Mouse (Mus musculus): ENCODE measurements at regions not wholly inside any gene's neighbourhood (a gene's known extent, or its start where the extent isn't known, plus 50 kb on each side); places are given as distances from the start of the nearest gene placed in this dataset.

DNA sequence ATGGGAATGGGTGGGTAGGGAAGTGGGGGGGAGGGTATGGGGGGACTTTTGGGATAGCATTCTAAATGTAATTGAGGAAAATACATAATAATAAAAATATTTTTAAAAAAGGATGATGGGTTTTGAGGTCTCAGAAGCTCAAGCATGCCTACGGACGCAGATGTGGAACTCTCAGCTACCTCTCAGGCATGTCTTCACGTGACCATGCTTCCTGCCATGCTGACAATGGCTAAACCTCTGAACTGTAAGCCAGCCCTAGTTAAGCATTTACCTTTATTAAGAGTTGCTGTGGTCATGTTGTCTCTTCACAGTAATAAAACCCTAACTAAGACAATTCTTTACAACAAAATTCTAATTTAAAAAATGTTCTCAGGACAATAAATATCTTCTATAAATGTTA lies 80.0 kb downstream of the Tex36 start:
- Histone ChIP-seq H3K4me1 (ENCODE audit: control insufficient read depth, insufficient read depth, low read length) (no peaks in the 10 kb centered on the region), H3K27ac (ENCODE audit: low read depth, low read length) (no peak overlapping the region), H3K4me2 (ENCODE audit: low read length) (no peak overlapping the region), H3K4me3 (ENCODE audit: low read depth, low read length) (no peak overlapping the region), H3K9me3 (replicated peaks; ENCODE audit: control insufficient read depth, low read length) (no peaks in the 10 kb centered on the region), H3K27me3 (replicated peaks; ENCODE audit: control insufficient read depth, insufficient read depth, low read length) (no peaks in the 10 kb centered on the region), H3K9ac (ENCODE audit: low read length) (no peak overlapping the region), H3K36me3 (ENCODE audit: control insufficient read depth, insufficient read depth, low read length) (no peaks in the 10 kb centered on the region)
- ATAC-seq: no peak
- DNase-seq (ENCODE audit: low spot score): no peak
- WGBS: 91% methylated on average over 3 of the region's 3 CpGs

- Histone ChIP-seq H3K9me3 (replicated peaks; ENCODE audit: control insufficient read depth, low read length) (no peaks in the 10 kb centered on the region), H3K4me1 (ENCODE audit: control insufficient read depth, insufficient read depth, low read length) (no peaks in the 10 kb centered on the region), H3K9ac (ENCODE audit: low read length) (no peak overlapping the region), H3K36me3 (ENCODE audit: control insufficient read depth, insufficient read depth, low read length) (no peaks in the 10 kb centered on the region), H3K4me2 (ENCODE audit: low read length) (no peak overlapping the region), H3K27ac (ENCODE audit: low read depth, low read length) (no peak overlapping the region), H3K4me3 (ENCODE audit: low read depth, low read length) (no peak overlapping the region), H3K27me3 (replicated peaks; ENCODE audit: control insufficient read depth, insufficient read depth, low read length) (no peaks in the 10 kb centered on the region)
- DNase-seq (ENCODE audit: low spot score) (no peak), ATAC-seq (no peak)
- 91% methylated on average over 3 of the region's 3 CpGs for WGBS
Measured at GRCm38 (mm10) chr7:133518926-133519325, 83.0 kb downstream of the Tex36 start.

DNA sequence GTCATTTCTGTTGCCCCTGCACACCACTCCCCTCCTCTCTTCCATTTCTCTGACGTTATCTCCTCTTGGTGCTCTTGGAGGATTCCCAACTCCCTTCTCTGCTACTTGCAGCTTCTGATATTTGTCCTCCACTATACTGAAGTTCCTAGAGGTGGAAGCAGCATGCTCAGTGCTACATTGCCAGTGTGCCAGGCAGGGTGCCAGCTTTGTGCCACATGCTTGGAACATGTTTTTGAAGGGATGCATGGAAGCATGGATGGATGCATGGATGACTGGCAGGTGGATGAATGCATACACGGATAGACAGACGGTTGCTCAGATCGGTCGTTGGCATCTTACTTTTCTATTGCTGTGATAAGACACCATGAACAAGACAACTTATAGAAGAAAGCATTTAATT lies 84.4 kb downstream of the Tex36 start:
- H3K4me3 ChIP-seq (ENCODE audit: low read depth, low read length): no peak overlapping the region
- ATAC-seq (no peak), DNase-seq (ENCODE audit: low spot score) (peak; percentile 32)
- WGBS: 78% methylated on average over 5 of the region's 5 CpGs
- no peak overlapping the region for H3K9ac ChIP-seq (ENCODE audit: low read length)
- no peaks in the 10 kb centered on the region for H3K4me1 ChIP-seq (ENCODE audit: control insufficient read depth, insufficient read depth, low read length)
- H3K4me2 ChIP-seq (ENCODE audit: low read length): no peak overlapping the region
- H3K9me3 ChIP-seq (replicated peaks; ENCODE audit: control insufficient read depth, low read length): no peaks in the 10 kb centered on the region
- no peak overlapping the region for H3K27ac ChIP-seq (ENCODE audit: low read depth, low read length)
- no peaks in the 10 kb centered on the region for H3K36me3 ChIP-seq (ENCODE audit: control insufficient read depth, insufficient read depth, low read length)
- no peaks in the 10 kb centered on the region for H3K27me3 ChIP-seq (replicated peaks; ENCODE audit: control insufficient read depth, insufficient read depth, low read length)

DNA sequence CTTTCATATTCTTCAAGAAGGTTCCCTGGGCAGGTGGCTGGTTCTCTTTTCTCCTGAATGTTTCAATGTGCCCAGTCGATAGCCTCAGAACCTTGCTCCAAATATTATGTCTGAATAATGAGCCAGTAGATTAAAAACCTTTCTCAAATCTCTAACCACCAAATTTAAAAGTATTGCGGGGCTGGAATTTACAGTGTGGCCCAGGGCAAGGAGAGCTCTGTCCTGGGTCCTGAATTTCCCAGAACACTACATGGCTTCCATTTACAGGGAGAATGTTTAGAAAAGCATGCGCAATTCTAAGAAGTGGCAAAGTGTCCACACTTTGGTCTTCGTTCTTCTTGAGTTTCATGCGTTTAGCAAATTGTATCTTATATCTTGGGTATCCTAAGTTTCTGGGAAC lies 91.0 kb downstream of the Tex36 start:
- Histone ChIP-seq H3K4me1 (ENCODE audit: control insufficient read depth, insufficient read depth, low read length) (peaks cover 8% of the 10 kb centered on the region; the same call in 1 of the 2 replicates), H3K4me3 (ENCODE audit: low read depth, low read length) (no peak overlapping the region), H3K36me3 (ENCODE audit: control insufficient read depth, insufficient read depth, low read length) (no peaks in the 10 kb centered on the region), H3K4me2 (ENCODE audit: low read length) (no peak overlapping the region), H3K9me3 (replicated peaks; ENCODE audit: control insufficient read depth, low read length) (no peaks in the 10 kb centered on the region), H3K27me3 (replicated peaks; ENCODE audit: control insufficient read depth, insufficient read depth, low read length) (no peaks in the 10 kb centered on the region), H3K9ac (ENCODE audit: low read length) (no peak overlapping the region), H3K27ac (ENCODE audit: low read depth, low read length) (no peak overlapping the region)
- no peak for ATAC-seq
- DNase-seq (ENCODE audit: low spot score): no peak
- WGBS: 71% methylated on average over 5 of the region's 5 CpGs

DNA sequence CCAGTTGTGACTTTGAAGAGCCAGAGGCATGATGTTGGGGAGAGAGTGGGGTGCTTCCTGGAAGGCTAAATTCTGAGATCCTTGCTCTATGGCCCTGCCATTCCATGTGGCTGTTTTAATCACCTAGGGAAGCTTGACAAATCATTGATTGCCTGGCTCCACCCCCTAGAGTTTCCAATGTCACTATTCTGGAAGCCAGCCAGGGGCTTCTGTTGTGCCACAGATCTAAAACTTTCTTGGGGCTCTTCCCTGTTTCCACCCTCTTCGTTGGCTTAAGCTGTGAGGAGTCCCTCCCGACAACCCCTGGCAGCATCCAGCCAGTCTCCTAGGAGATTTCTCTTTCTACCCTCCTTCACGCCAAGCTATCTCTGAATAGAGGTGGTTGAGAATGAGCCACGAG lies 92.5 kb downstream of the Tex36 start:
- no peaks in the 10 kb centered on the region for H3K27me3 ChIP-seq (replicated peaks; ENCODE audit: control insufficient read depth, insufficient read depth, low read length)

GRCm38 (mm10) chr7:133508370-133509012 lies 93.5 kb downstream of the Tex36 start:
- no peak for ATAC-seq
- WGBS: 68% methylated on average over 11 of the region's 11 CpGs
- no peak for DNase-seq (ENCODE audit: low spot score)
- Histone ChIP-seq H3K4me3 (ENCODE audit: low read depth, low read length) (no peak overlapping the region), H3K4me2 (ENCODE audit: low read length) (no peak overlapping the region), H3K27me3 (replicated peaks; ENCODE audit: control insufficient read depth, insufficient read depth, low read length) (no peaks in the 10 kb centered on the region), H3K9ac (ENCODE audit: low read length) (no peak overlapping the region), H3K9me3 (replicated peaks; ENCODE audit: control insufficient read depth, low read length) (no peaks in the 10 kb centered on the region), H3K27ac (ENCODE audit: low read depth, low read length) (no peak overlapping the region), H3K36me3 (ENCODE audit: control insufficient read depth, insufficient read depth, low read length) (no peaks in the 10 kb centered on the region), H3K4me1 (ENCODE audit: control insufficient read depth, insufficient read depth, low read length) (peaks cover 8% of the 10 kb centered on the region; the same call in 1 of the 2 replicates)

More for the DNA sequence above, 92.5 kb downstream of the Tex36 start:
- Histone ChIP-seq H3K4me2 (ENCODE audit: low read length) (no peak overlapping the region), H3K4me1 (ENCODE audit: control insufficient read depth, insufficient read depth, low read length) (peaks cover 8% of the 10 kb centered on the region; the same call in 1 of the 2 replicates), H3K36me3 (ENCODE audit: control insufficient read depth, insufficient read depth, low read length) (no peaks in the 10 kb centered on the region), H3K4me3 (ENCODE audit: low read depth, low read length) (no peak overlapping the region), H3K9me3 (replicated peaks; ENCODE audit: control insufficient read depth, low read length) (no peaks in the 10 kb centered on the region), H3K9ac (ENCODE audit: low read length) (no peak overlapping the region), H3K27ac (ENCODE audit: low read depth, low read length) (no peak overlapping the region)
- no peak for ATAC-seq
- WGBS: 17% methylated on average over 4 of the region's 4 CpGs
- peak; percentile 54 for DNase-seq (ENCODE audit: low spot score)

DNA sequence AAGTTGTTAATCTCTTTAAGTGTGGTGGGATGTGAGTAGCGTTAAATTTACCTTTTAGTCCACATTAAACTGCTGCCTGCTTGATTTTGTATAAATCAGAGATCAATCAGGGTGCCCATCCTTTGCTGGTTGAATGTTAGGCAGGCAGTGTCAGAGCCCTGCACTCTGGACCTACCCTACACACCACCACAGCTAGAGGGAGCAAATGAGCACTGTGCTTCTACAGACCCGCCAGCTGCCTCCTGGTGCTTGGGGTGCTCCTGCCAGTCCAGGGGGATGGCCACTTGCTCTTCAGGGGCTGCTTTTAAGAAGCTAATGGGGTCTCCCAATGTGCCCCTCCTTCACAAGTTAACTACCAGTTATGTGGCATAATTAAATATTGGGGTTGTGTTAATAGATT lies 96.3 kb downstream of the Tex36 start:
- Histone ChIP-seq H3K36me3 (ENCODE audit: control insufficient read depth, insufficient read depth, low read length) (no peaks in the 10 kb centered on the region), H3K4me3 (ENCODE audit: low read depth, low read length) (no peak overlapping the region), H3K4me2 (ENCODE audit: low read length) (no peak overlapping the region), H3K9me3 (replicated peaks; ENCODE audit: control insufficient read depth, low read length) (no peaks in the 10 kb centered on the region), H3K27ac (ENCODE audit: low read depth, low read length) (no peak overlapping the region), H3K4me1 (ENCODE audit: control insufficient read depth, insufficient read depth, low read length) (peaks cover 8% of the 10 kb centered on the region; the same call in 1 of the 2 replicates), H3K27me3 (replicated peaks; ENCODE audit: control insufficient read depth, insufficient read depth, low read length) (no peaks in the 10 kb centered on the region), H3K9ac (ENCODE audit: low read length) (no peak overlapping the region)
- DNase-seq (ENCODE audit: low spot score) (no peak), ATAC-seq (no peak)
- WGBS: 90% methylated on average over 2 of the region's 2 CpGs

DNA sequence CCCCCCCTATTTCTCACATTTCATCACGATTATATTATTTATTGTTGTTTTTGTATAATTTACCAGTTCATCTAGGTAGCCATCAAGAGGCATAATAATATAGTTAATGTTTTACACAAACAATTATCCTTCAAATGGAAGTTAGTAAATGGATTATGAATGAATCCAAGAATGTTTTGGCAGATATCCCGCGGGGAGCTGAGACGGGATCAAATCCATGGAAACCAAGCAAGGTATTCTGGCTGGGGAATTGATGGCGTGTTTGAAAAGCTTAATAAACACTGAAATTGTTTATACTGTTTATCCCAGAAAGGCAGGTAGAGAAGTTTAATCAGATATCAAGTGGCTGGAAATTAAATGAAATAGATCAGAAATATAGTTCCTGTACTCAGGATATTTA lies 98.0 kb downstream of the Tex36 start:
- Histone ChIP-seq H3K9ac (ENCODE audit: low read length) (no peak overlapping the region), H3K4me1 (ENCODE audit: control insufficient read depth, insufficient read depth, low read length) (peaks cover 2% of the 10 kb centered on the region; the same call in 1 of the 2 replicates), H3K9me3 (replicated peaks; ENCODE audit: control insufficient read depth, low read length) (no peaks in the 10 kb centered on the region), H3K4me2 (ENCODE audit: low read length) (no peak overlapping the region), H3K27me3 (replicated peaks; ENCODE audit: control insufficient read depth, insufficient read depth, low read length) (no peaks in the 10 kb centered on the region), H3K36me3 (ENCODE audit: control insufficient read depth, insufficient read depth, low read length) (no peaks in the 10 kb centered on the region), H3K27ac (ENCODE audit: low read depth, low read length) (no peak overlapping the region), H3K4me3 (ENCODE audit: low read depth, low read length) (no peak overlapping the region)
- DNase-seq (ENCODE audit: low spot score) (no peak), ATAC-seq (no peak)
- WGBS: 77% methylated on average over 5 of the region's 5 CpGs

DNA sequence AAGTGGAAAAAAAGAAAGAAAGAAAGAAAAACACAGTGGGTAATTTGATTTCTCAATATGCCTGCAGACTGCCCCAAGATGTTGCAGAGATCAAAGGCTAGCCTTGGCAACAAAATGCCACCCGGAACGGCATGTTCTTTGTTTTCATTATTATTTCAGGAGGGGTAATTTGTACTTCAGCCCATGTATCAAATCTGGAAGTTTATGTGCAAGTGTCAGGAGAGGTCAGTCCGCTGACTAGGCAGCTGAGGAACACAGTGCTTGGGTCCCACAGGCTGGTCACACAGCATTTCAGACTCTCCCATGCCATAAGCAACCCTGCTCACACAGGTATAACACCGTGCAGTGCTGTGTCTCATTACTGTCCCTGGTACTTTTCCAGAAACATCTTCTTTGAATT lies 99.2 kb downstream of the Tex36 start:
- Histone ChIP-seq H3K36me3 (ENCODE audit: control insufficient read depth, insufficient read depth, low read length) (no peaks in the 10 kb centered on the region), H3K27ac (ENCODE audit: low read depth, low read length) (no peak overlapping the region), H3K4me3 (ENCODE audit: low read depth, low read length) (no peak overlapping the region), H3K4me2 (ENCODE audit: low read length) (no peak overlapping the region), H3K4me1 (ENCODE audit: control insufficient read depth, insufficient read depth, low read length) (no peaks in the 10 kb centered on the region), H3K9me3 (replicated peaks; ENCODE audit: control insufficient read depth, low read length) (no peaks in the 10 kb centered on the region), H3K9ac (ENCODE audit: low read length) (no peak overlapping the region), H3K27me3 (replicated peaks; ENCODE audit: control insufficient read depth, insufficient read depth, low read length) (no peaks in the 10 kb centered on the region)
- WGBS: 58% methylated on average over 4 of the region's 4 CpGs
- no peak for ATAC-seq
- DNase-seq (ENCODE audit: low spot score): no peak
